Mouse (Mus musculus): ENCODE measurements at regions not wholly inside any gene's neighbourhood (a gene's known extent, or its start where the extent isn't known, plus 50 kb on each side); places are given as distances from the start of the nearest gene placed in this dataset.

- Histone ChIP-seq H3K9ac (no peak overlapping the region), H3K4me1 (no peaks in the 10 kb centered on the region), H3K27ac (no peak overlapping the region), H3K4me2 (no peak overlapping the region), H3K27me3 (no peaks in the 10 kb centered on the region), H3K9me3 (no peaks in the 10 kb centered on the region), H3K4me3 (no peak overlapping the region), H3K36me3 (no peaks in the 10 kb centered on the region)
- ATAC-seq (ENCODE audit: borderline replicate concordance, extremely low read depth, low FRiP score, low TSS enrichment) = no peak
- WGBS = 64% methylated on average over 11 of the region's 11 CpGs
These were observed 544.0 kb downstream of the Rnf144a start for GRCm38 (mm10) chr12:25871001-25871461.

DNA sequence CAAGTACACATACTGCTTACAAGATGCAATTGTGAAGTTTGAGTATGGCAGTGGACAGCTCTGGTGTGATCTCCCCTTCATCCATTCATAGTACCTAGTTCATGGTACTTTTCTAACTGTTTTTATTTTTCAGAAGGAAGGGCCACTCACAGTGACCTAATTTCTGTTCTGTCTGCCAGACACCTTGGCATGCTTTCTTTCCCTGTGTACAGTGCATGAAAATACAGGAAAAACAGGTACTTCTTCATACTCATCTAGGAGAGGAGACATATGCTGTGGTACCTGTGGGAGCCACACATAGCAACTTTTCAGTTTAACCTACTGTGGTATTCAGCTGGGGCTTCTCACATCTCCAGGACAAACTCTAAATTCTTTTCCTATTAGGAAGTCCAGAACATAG lies 545.2 kb downstream of the Rnf144a start:
- ATAC-seq (ENCODE audit: borderline replicate concordance, extremely low read depth, low FRiP score, low TSS enrichment) = no peak
- Histone ChIP-seq H3K9ac (no peak overlapping the region), H3K4me3 (no peak overlapping the region), H3K4me1 (no peaks in the 10 kb centered on the region), H3K4me2 (no peak overlapping the region), H3K27ac (no peak overlapping the region), H3K9me3 (no peaks in the 10 kb centered on the region), H3K27me3 (no peaks in the 10 kb centered on the region), H3K36me3 (no peaks in the 10 kb centered on the region)

- 96% methylated on average over 3 of the region's 3 CpGs for WGBS
- H3K36me3 ChIP-seq = no peaks in the 10 kb centered on the region
These were observed 550.0 kb downstream of the Rnf144a start for GRCm38 (mm10) chr12:25865063-25865462.

GRCm38 (mm10) chr12:25864113-25864852 lies 550.8 kb downstream of the Rnf144a start:
- Histone ChIP-seq H3K4me1 (no peaks in the 10 kb centered on the region), H3K27ac (no peak overlapping the region), H3K36me3 (no peaks in the 10 kb centered on the region), H3K9me3 (no peaks in the 10 kb centered on the region), H3K4me3 (no peak overlapping the region), H3K9ac (no peak overlapping the region), H3K4me2 (no peak overlapping the region), H3K27me3 (no peaks in the 10 kb centered on the region)
- no peak for ATAC-seq (ENCODE audit: borderline replicate concordance, extremely low read depth, low FRiP score, low TSS enrichment)
- 59% methylated on average over 7 of the region's 7 CpGs for WGBS

More at GRCm38 (mm10) chr12:25865063-25865462, 550.0 kb downstream of the Rnf144a start:
- Histone ChIP-seq H3K4me1 (no peaks in the 10 kb centered on the region), H3K27ac (no peak overlapping the region), H3K4me2 (no peak overlapping the region), H3K9ac (no peak overlapping the region), H3K9me3 (no peaks in the 10 kb centered on the region), H3K27me3 (no peaks in the 10 kb centered on the region), H3K4me3 (no peak overlapping the region)
- ATAC-seq (ENCODE audit: borderline replicate concordance, extremely low read depth, low FRiP score, low TSS enrichment) = no peak

DNA sequence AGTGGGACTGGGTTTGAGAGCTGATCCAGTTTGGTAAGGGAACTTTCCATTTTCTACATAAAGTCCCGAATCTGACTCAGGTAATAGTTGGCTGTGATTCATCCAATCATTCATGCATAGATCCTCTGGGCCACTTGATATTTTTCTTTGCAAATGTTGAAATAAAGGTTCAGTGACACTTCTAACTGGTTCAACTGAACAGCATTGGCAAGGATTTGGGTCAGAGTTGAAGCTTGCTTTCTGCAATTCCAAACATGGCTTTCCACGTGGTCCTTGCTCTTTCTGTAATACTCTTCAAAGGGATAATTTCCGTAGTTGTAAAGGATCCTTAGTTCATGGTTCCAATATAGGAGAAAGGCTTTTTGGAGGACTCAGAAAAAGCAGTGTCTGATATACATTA lies 554.0 kb downstream of the Rnf144a start:
- Histone ChIP-seq H3K4me1 (no peaks in the 10 kb centered on the region), H3K4me2 (no peak overlapping the region), H3K27me3 (no peaks in the 10 kb centered on the region), H3K27ac (no peak overlapping the region), H3K4me3 (no peak overlapping the region), H3K9ac (no peak overlapping the region), H3K36me3 (no peaks in the 10 kb centered on the region), H3K9me3 (no peaks in the 10 kb centered on the region)
- no peak for ATAC-seq (ENCODE audit: borderline replicate concordance, extremely low read depth, low FRiP score, low TSS enrichment)
- WGBS = 74% methylated on average over 3 of the region's 3 CpGs

DNA sequence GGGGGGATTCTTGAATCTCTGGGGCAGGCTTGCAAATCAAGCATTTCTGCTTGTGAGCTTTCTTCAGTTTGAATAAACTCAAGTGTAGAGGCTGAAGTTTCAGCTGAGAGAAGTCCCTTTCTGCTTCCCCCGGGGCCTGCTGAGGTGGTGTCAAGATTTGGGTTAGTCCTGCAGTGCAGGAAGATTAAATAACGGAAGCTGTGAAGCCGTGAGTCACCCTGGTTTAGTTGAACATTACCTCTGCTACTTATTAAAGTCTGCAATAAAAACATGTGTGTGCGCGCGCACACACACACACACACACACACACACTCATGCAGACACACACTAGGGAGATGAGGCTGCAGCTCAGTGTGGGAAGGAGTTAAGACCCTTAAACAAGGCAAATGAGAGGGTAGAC lies 556.7 kb downstream of the Rnf144a start:
- H3K9ac ChIP-seq = no peak overlapping the region
- no peak overlapping the region for H3K27ac ChIP-seq
- no peaks in the 10 kb centered on the region for H3K27me3 ChIP-seq
- ATAC-seq (ENCODE audit: borderline replicate concordance, extremely low read depth, low FRiP score, low TSS enrichment) = no peak
- H3K4me2 ChIP-seq = no peak overlapping the region
- no peaks in the 10 kb centered on the region for H3K9me3 ChIP-seq
- no peaks in the 10 kb centered on the region for H3K4me1 ChIP-seq
- WGBS = 73% methylated on average over 6 of the region's 6 CpGs
- H3K4me3 ChIP-seq = no peak overlapping the region
- no peaks in the 10 kb centered on the region for H3K36me3 ChIP-seq

- Histone ChIP-seq H3K27me3 (no peaks in the 10 kb centered on the region), H3K9me3 (no peaks in the 10 kb centered on the region), H3K4me2 (no peak overlapping the region), H3K4me3 (no peak overlapping the region), H3K36me3 (no peaks in the 10 kb centered on the region), H3K9ac (no peak overlapping the region), H3K27ac (no peak overlapping the region), H3K4me1 (no peaks in the 10 kb centered on the region)
- 69% methylated on average over 7 of the region's 7 CpGs for WGBS
- no peak for ATAC-seq (ENCODE audit: borderline replicate concordance, extremely low read depth, low FRiP score, low TSS enrichment)
These were observed 585.0 kb downstream of the Rnf144a start for GRCm38 (mm10) chr12:25830057-25830456.

GRCm38 (mm10) chr12:25827961-25828360 lies 587.1 kb downstream of the Rnf144a start:
- Histone ChIP-seq H3K27me3 (no peaks in the 10 kb centered on the region), H3K9ac (no peak overlapping the region), H3K27ac (no peak overlapping the region), H3K36me3 (no peaks in the 10 kb centered on the region), H3K9me3 (no peaks in the 10 kb centered on the region), H3K4me2 (no peak overlapping the region), H3K4me1 (no peaks in the 10 kb centered on the region), H3K4me3 (no peak overlapping the region)
- ATAC-seq (ENCODE audit: borderline replicate concordance, extremely low read depth, low FRiP score, low TSS enrichment) = no peak
- 82% methylated on average over 2 of the region's 2 CpGs for WGBS

DNA sequence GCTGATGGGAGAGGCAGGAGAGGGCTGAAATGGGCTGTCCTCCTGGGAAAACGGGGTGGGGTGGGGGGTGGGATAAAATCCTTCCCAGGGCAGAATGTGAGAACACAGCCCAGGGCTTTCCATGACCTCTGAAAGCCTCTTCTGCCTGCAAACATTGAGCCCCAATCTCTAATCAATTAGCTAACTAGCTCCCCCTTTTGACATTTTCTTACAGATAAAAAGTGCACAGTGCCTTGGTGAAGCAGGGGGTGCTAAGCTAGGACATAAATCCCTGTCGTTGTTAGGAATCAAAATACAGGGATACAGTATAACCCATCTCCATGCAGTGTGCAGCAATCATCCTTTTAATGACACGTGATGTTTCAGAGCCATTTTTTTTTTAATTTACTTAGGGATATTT lies 588.1 kb downstream of the Rnf144a start:
- Histone ChIP-seq H3K9me3 (no peaks in the 10 kb centered on the region), H3K4me3 (no peak overlapping the region), H3K4me1 (no peaks in the 10 kb centered on the region), H3K4me2 (no peak overlapping the region), H3K27me3 (no peaks in the 10 kb centered on the region), H3K9ac (no peak overlapping the region), H3K36me3 (no peaks in the 10 kb centered on the region), H3K27ac (no peak overlapping the region)
- no peak for ATAC-seq (ENCODE audit: borderline replicate concordance, extremely low read depth, low FRiP score, low TSS enrichment)
- whole genome bisulfite sequencing = 13% methylated on average over 3 of the region's 3 CpGs

DNA sequence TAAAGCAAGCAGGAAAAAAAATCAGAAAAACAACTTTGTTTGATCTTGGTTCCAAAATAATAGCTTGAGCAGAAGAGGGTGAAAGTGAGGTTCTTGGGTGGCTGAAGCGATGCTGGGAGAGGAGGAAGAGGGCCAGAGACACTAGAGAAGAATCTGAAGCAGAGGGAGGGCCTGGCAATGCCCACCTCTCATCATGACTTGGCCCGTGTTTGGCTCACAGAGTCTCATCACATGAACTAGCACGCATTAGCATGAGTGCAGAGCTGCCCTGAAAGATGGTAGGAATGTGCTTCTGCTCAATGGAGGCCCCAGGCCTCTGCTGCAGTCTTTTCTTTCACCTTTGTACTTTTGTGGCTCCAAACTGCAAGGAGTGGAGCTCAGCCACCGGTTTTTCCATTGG lies 588.6 kb downstream of the Rnf144a start:
- Histone ChIP-seq H3K27me3 (no peaks in the 10 kb centered on the region), H3K4me1 (no peaks in the 10 kb centered on the region), H3K36me3 (no peaks in the 10 kb centered on the region), H3K27ac (no peak overlapping the region), H3K4me2 (no peak overlapping the region), H3K4me3 (no peak overlapping the region), H3K9ac (no peak overlapping the region), H3K9me3 (no peaks in the 10 kb centered on the region)
- no peak for ATAC-seq (ENCODE audit: borderline replicate concordance, extremely low read depth, low FRiP score, low TSS enrichment)
- WGBS = 57% methylated on average over 4 of the region's 4 CpGs

- H3K9me3 ChIP-seq = no peaks in the 10 kb centered on the region
- 27% methylated on average over 2 of the region's 2 CpGs for WGBS
- no peak overlapping the region for H3K4me3 ChIP-seq
- no peaks in the 10 kb centered on the region for H3K27me3 ChIP-seq
- H3K9ac ChIP-seq = no peak overlapping the region
- no peaks in the 10 kb centered on the region for H3K36me3 ChIP-seq
- ATAC-seq (ENCODE audit: borderline replicate concordance, extremely low read depth, low FRiP score, low TSS enrichment) = no peak
- no peak overlapping the region for H3K27ac ChIP-seq
- H3K4me1 ChIP-seq = no peaks in the 10 kb centered on the region
- no peak overlapping the region for H3K4me2 ChIP-seq
These were observed 598.8 kb downstream of the Rnf144a start for GRCm38 (mm10) chr12:25816248-25816647.

- Histone ChIP-seq H3K9me3 (no peaks in the 10 kb centered on the region), H3K9ac (no peak overlapping the region), H3K4me3 (no peak overlapping the region), H3K4me2 (no peak overlapping the region), H3K27ac (no peak overlapping the region; the same call in 1 of the 2 replicates), H3K4me1 (no peaks in the 10 kb centered on the region), H3K27me3 (no peaks in the 10 kb centered on the region), H3K36me3 (no peaks in the 10 kb centered on the region)
- ATAC-seq (ENCODE audit: borderline replicate concordance, extremely low read depth, low FRiP score, low TSS enrichment) = peak; percentile 59; the same call in 1 of the 2 replicates
- WGBS = 20% methylated on average over 2 of the region's 2 CpGs
These were observed 620.0 kb downstream of the Rnf144a start for GRCm38 (mm10) chr12:25795092-25795491.

GRCm38 (mm10) chr12:25794571-25794970 lies 620.5 kb downstream of the Rnf144a start:
- no peak for ATAC-seq (ENCODE audit: borderline replicate concordance, extremely low read depth, low FRiP score, low TSS enrichment)
- Histone ChIP-seq H3K9me3 (no peaks in the 10 kb centered on the region), H3K27ac (peak overlapping the region; percentile 30; the same call in 1 of the 2 replicates), H3K4me2 (no peak overlapping the region), H3K4me3 (no peak overlapping the region), H3K4me1 (no peaks in the 10 kb centered on the region), H3K9ac (no peak overlapping the region), H3K27me3 (no peaks in the 10 kb centered on the region), H3K36me3 (no peaks in the 10 kb centered on the region)
- 39% methylated on average over 2 of the region's 2 CpGs for WGBS
